Mouse (Mus musculus): ENCODE results near the gene Mafg. TPM values are rescaled to one million over a fixed set of nuclear protein-coding genes. Genes with fewer than 3 reads are reported as not detected.

The Mafg gene
- total and polyA plus RNA-seq, 3 experiments: 26.5 to 113 (median 54.0) TPM

DNA sequence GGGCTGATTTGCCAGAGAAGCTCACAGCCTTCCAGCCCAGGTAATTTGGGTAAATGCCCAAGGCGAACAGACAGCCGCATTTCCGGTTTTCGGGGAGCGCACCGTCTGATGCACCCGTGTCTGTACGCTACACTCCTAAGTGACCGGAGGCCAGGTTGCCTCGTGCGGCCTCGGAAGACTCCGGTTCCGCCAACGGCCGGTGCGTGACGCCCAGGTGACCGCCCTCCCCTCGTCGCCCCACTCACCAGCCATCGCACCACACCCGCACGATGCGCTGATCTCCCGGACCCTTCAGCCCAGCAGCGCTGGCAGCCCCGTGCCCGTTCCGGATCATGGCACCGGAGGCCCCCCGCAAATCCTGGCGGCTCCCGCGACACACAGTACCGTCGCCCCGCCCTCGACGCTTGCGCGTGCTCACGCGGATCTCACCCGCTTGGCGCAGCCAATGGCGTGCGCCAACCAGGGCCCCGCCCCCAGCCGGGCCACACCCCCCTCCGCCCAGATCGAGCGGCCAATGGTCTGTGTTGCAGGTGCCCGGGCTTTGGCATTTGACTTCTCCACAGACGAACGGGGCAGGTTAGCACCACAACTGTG, 15.8 kb downstream of the Mafg start, which contains the start of gene Pcyt2 (continued):
- TF ChIP-seq POLR2AphosphoS2 (IDR thresholded peaks at IDR 0.05; ENCODE audit: low read length) (peak; percentile 98), ZC3H11A (IDR thresholded peaks at IDR 0.05; ENCODE audit: low read depth, low read length) (no peak), POLR2AphosphoS5 (IDR thresholded peaks at IDR 0.05; ENCODE audit: borderline replicate concordance, low read depth, low read length) (peak; percentile 73; the same call in 1 of the 2 replicates), MAFK (IDR thresholded peaks at IDR 0.05; ENCODE audit: borderline replicate concordance, low read depth, low read length) (no peak), CHD2 (IDR thresholded peaks at IDR 0.05; ENCODE audit: low read length) (0 out of 2 replicates have a peak, but pooled peaks have one; percentile 20), MXI1 (IDR thresholded peaks at IDR 0.05; ENCODE audit: low read depth, low read length) (peak; percentile 80), MAX (IDR thresholded peaks at IDR 0.05; ENCODE audit: low read length) (peak; percentile 87), UBTF (IDR thresholded peaks at IDR 0.05; ENCODE audit: borderline replicate concordance, insufficient read depth, low read depth, low read length) (no peak), KAT2A (conservative IDR thresholded peaks at IDR 0.05; ENCODE audit: low read depth, low read length) (no peak; the same call in 1 of the 2 replicates), USF1 (IDR thresholded peaks at IDR 0.05; ENCODE audit: low read depth, low read length) (peak; percentile 57), ZNF384 (IDR thresholded peaks at IDR 0.05; ENCODE audit: low read depth, low read length) (no peak), NELFE (IDR thresholded peaks at IDR 0.05; ENCODE audit: low read depth, low read length) (peak; percentile 91), ZKSCAN1 (IDR thresholded peaks at IDR 0.05; ENCODE audit: low read depth, low read length) (no peak), GABPA (IDR thresholded peaks at IDR 0.05; ENCODE audit: low read depth, low read length) (no peak), TBP (IDR thresholded peaks at IDR 0.05; ENCODE audit: low read depth, low read length) (no peak), USF2 (IDR thresholded peaks at IDR 0.05; ENCODE audit: borderline replicate concordance in 1 of 2, insufficient read depth in 1 of 2, low read depth in 1 of 2, low read length in 2 of 2) (no peak)

DNA sequence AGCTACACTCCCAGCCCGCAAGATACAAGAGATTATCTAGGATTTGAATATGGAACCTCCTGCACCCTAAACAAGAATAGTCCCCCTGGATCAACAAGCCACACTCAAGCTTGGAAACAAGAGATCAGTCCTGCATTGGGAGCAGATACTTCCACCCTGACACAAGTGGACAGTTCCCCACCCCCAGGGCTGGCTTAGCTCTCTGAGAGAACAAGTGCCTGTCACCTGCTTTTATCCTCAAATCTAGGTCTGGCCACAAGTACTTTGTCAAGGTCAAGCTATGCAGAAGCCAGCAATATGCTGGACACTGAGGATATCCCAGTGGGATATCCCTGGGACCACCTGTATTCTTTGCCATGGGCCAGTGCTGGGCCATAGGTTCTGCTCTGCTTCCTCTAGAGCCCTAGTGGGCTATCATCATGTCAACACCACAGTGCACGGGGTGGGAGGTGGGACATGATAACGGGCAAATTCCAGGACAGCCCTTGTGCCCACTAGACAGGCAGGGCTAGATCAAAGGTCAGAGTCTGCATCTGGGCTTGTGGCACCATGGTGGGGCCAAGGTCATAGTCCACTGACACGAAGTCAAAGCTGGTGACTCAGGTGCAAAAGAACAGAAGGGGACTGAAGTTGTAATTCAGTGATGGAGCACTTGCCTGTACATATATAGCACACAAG, 16.6 kb downstream of the Mafg start:
- Histone ChIP-seq H3K27ac (ENCODE audit: control insufficient read depth, low read depth, low read length) (peak overlapping the region; percentile 57), H3K4me3 (ENCODE audit: control insufficient read depth in 1 of 2, insufficient read depth in 1 of 2, low read depth in 2 of 2, low read length in 2 of 2) (peak overlapping the region; percentile 88 to 93), H3K4me1 (ENCODE audit: control insufficient read depth in 1 of 2, insufficient read depth in 2 of 2, low read length in 2 of 2) (peaks cover 0 to 10% of the 10 kb centered on the region in 2 experiments; a peak in 3 of 4 replicates), H3K36me3 (ENCODE audit: control insufficient read depth in 1 of 2, insufficient read depth in 2 of 2, low read length in 2 of 2) (peaks cover 4 to 8% of the 10 kb centered on the region in 2 experiments), H3K27me3 (ENCODE audit: control insufficient read depth in 1 of 2, insufficient read depth in 2 of 2, low read length in 2 of 2) (no peaks in the 10 kb centered on the region), H3K79me2 (ENCODE audit: control insufficient read depth, insufficient read depth, low read length, poor library complexity) (peaks cover 23% of the 10 kb centered on the region), H3K9ac (ENCODE audit: control insufficient read depth, low read depth, low read length, poor library complexity, severe bottlenecking) (peak overlapping the region; percentile 90), H3K9me3 (replicated peaks; ENCODE audit: insufficient read depth, low read length) (no peaks in the 10 kb centered on the region)
- TF ChIP-seq CHD1 (IDR thresholded peaks at IDR 0.05; ENCODE audit: low read depth, low read length) (0 out of 2 replicates have a peak, but pooled peaks have one; percentile 19), MYB (IDR thresholded peaks at IDR 0.05; ENCODE audit: low read depth, low read length) (no peak)
- peak; percentile 32 for DNase-seq (ENCODE audit: low read depth, low spot score)
